Mouse (Mus musculus) layer of hippocampus, adult 11-12 months (tissue): ENCODE measurements at regions not wholly inside any gene's neighbourhood (a gene's known extent, or its start where the extent isn't known, plus 50 kb on each side); places are given as distances from the start of the nearest gene placed in this dataset.
A peak's percentile ranks its signal among the peaks of the same experiment; 100 is the strongest.

ENCODE experiments used
- DNase-seq: peaks from one replicate; pipeline ENCODE4 v3.0.0; 2022; ENCODE audit warnings: low spot score

DNA sequence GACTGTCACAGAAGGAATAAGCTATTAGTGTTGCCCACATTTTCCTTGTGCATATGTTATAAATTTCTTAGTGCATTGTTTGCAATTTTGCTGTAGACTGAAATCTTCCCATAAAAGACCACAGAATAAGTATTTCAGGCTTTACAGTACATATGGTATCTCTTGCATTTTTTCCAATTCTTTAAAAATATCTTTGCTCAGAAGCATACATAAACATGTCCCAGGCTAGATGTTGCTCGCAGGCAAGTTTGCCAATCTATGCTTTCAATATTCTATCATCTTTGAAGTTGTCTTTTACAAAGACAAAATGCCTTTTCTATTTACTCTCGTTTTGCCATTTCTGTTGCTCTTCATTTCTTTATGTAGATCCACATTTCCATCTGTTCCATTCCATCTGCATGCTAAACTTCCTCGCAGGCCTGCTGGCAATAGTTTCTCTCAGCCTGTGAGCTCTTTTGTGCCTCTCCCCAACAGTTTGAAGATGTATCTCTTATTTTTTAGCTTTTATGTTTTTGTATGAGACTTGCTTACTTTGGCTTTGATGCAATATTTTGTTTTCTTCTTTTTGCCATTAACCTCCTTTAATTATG is 120.0 kb upstream of the Cdr1 start:
- DNase-seq: peak; percentile 3

DNA sequence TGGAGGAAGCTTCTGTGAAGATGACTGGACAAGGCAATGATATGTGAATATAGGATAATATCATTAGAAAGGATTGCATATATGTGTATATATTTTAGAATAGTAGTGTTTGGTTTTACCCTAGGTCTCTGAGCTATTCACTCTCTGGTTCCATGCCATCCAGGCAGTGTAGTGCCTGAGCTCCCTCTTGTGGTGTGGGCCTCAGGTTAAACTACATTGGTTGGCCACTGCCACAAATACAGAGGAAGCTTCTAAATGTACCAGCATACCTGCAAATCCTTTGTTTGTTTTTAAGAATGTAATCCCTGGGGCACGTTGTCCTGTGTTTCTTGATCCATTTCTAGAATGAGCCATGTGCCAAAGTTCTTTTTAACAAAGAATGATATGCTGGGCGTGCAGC is 119.1 kb upstream of the Cdr1 start:
- peak; percentile 2 for DNase-seq
